Mouse (Mus musculus) heart, adult 11 months (tissue): Measurements from ENCODE around the gene Stk11.

ENCODE experiments used
- DNase-seq: peaks from one replicate; pipeline ENCODE4 v3.0.0; 2022

The Stk11 gene

GRCm38 (mm10) chr10:80159021-80159560 lies 43.5 kb downstream of the Stk11 start:
- DNase-seq = peak; percentile 98

GRCm38 (mm10) chr10:80159561-80160454 lies 44.2 kb downstream of the Stk11 start:
- peak; percentile 100 for DNase-seq

DNA sequence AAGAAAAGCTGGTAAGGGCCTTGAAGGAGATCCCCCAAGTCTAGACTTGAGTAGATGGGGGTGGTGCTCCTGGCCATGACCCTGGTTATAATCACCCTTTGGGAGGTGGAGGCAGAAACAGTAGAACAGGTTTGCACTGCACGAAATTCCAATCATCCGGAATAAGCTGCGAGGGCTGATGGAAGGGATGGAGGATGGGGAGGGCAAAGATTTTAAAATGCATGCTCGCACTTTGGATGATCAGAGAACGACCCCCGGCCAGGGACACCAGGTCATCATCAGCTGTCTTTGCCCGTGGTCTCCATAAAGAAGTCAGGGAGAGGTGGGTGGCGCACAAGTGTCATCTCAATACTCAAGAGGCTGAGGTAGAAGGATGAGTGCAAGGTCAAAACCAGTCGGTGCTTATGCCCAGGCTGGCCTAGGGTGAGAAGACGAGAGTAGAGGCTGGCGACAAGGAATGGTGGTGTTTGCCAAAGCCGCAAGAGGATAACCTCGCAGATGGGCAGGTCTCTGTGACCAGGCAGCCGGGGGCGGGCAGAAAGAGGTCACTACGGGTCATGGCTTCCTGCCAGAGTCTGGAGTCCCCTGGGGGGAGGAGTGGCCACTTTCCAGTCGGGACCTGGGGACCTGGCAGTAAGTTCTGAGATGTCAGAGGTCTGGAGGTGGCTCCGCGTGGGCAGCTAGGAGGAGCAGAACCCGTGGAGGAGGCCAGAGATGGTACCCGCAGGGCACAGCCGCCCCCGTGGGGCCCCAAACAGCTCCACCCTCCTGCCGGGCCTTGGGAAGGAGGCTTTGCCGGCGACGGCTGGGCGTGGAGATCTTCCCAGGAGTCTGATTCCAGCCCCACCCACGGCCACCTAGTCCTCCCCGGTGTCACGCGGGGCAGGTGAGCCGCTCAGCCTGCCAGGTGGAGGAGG lies 45.1 kb downstream of the Stk11 start:
- peak; percentile 99 for DNase-seq

DNA sequence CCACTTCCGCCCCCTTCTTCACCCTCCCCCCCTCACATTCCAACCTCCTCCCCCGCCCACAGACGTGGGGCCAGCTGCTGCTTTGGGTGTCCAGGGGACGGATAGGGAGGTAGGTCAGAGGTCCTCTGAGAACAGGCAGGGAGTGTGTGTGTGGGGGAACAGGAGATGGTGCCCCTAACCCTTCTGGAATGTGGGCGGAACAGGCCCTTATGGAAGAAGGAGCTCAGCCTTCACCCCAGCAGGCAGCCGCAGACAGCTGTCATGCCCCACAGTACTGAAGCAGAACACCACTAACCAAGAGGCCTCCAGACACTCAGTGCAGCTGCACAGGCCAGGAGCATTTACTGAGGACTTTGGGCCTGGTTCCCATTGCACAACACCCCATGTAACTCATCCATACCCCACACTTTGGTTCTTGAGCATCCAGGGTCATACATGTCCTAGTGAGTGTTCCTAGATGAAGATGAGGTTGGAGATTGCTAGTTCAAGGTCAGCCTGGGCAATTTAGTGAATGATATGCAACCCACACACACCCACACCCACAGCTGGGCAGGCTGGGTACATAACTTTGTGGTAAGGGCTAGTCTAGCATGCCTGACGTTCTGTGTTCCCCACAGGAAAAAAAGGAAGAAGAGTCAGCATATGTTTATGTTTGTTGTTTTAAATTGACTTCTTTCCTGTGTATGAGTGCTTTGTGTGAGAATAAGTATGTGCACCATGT lies 46.1 kb downstream of the Stk11 start:
- DNase-seq = peak; percentile 98

DNA sequence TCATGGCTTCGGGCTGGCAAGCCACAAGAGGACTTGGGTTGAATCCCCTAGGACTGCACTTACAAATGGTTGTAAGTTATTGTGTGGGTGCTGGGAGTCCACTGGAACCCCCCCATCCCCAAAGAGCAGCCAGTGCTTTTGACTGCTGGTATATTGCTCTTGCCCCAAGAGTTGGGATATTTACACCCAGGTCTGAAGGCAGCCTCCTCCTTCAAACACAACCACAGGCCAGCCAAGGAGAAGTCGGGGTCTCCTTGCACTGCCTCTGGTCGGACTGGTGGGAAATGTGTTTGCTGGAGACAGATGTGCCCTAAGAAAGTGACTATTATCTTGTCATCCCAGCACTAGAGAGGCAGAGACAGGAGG lies 46.6 kb downstream of the Stk11 start:
- DNase-seq = peak; percentile 93

DNA sequence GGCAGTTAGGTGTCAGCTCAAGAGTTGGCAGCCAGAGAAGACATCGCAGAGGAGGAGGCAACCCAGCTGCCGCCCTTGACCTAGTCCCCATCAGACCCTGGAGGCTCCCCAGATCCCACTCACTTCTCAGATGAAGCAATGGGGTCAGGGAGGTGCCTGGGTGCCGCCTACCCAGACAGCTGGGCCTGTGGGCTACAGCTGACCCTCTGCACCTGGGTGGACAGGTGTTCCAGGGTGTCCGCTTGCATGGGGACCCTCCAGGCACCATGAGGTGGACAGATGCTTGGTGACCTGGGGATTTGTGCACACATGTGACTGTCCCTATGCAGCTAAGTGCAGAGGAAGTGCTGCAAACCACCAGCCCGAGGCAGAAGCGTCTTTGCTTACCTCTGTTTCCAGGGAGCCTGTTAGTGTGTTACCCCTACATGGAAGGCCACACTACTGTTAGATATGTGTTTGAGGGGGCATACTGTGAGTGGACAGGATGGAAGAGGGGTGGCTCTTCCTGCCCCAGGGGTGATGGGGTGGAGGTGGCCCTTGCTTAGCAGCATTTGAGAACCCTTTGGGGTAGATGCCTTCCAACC lies 47.2 kb downstream of the Stk11 start:
- DNase-seq = peak; percentile 96

DNA sequence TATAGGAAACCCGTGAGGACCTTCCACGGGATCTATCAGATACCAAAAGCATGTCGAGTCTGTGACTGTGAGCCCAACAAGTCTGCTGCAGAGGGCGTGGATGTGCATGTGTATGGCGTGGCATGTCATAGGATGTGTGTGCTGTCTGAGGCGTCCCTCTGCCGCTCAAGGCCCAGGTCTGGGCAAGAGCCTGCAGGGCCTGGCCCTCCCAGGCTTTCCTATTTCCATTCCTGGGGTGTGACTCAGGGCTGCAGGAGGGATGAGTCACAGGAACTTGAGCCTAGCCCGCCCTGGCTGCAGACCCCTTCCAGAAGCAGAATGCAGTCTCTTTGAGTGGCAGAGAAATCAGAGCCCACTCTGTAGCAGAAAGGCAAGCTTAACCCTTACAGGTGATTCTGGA lies 48.1 kb downstream of the Stk11 start:
- peak; percentile 97 for DNase-seq

DNA sequence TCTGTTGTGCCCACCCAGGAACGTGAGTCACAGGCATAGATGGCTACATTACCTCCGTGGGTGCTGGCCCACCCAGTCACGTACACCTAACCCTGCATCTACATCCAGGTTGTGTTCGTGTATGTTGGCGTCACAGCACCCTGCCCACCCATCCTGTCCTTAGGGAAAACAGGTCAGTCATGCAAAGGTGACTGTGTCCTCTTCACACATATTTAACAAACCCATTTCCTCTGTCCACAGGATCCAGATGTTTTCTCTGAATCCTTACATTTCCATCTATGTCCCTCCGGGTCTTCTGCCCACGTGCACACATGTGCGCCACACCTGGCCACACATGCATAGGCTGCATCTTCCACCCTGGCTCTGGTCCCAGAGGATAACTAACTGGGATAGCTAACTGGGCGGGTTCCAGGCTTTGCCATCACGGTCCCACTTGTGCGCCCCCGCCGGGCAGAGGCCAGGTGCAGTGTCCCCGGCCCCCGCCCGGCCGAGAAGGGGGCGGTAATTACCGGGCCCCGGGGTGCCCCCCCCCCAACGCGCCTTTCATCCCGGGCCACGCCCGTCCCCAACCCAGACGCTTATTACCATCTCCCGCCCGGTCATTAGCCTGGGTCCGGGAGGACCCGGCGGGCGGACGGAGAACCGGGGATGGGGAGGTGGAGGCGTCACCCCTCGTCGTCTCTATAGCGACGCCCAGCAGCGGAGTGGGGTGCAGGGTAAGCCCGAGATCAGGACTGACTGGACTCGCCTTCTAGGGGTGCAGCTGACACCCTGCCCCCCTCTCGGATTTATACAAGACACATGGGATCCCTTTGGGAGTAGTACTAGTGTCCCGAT lies 48.8 kb downstream of the Stk11 start:
- peak; percentile 97 for DNase-seq

DNA sequence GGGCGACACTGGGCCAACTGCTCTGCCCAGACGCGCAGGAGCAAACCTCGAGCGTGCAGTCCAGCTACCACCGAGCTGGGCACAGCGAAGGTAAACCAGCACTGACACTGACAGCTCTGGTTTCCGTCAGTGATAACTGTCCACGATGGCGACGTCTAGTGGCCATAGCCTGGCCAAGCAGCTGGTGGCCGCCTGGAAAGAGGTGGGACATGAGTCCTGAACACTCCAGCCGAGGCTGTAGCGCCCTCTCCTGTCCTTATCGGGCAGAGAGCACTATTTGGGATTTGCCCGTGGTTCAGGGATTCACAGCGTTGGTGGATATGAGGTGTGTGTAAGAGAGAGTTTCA lies 49.4 kb downstream of the Stk11 start:
- peak; percentile 99 for DNase-seq

DNA sequence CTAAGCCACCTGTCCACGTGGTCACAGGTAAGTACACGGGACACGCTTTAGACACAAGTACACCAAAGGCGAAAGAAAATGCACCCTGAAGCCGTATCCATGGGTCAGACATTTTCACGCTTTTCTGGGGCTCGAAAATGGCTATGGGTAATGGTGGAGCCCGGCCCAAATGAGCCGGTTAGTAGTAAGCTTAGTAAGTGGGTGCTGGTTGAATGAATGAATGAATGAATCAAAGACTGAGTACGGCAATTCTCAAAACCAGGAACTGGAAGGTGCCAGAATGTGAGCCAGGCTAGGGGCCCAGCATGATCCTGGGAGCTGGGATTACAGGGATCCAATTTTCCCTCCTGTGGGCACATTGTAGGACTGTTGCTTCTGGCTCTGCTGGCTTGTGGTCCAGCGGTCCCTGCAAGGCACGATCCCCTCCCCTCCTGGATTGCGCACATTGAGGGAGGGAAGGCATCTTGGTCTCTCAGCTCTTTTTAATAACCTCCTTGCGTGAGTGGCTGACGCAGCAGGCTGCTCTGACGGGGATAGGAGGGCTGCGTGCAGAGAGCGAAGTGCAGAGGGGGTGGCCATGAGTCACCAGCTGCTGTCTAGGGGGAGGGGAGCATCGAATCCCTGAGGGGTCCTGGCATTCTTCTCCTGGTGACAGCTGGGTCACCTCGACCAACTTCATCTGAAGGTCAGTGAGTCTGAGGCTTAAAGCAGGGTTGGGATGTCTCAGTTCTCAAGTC lies 50.0 kb downstream of the Stk11 start, which contains the start of gene Cirbp:
TSS of gene Cirbp (plus strand) at position 594 of the 737 bp plus-strand sequence.
- DNase-seq = peak; percentile 97

DNA sequence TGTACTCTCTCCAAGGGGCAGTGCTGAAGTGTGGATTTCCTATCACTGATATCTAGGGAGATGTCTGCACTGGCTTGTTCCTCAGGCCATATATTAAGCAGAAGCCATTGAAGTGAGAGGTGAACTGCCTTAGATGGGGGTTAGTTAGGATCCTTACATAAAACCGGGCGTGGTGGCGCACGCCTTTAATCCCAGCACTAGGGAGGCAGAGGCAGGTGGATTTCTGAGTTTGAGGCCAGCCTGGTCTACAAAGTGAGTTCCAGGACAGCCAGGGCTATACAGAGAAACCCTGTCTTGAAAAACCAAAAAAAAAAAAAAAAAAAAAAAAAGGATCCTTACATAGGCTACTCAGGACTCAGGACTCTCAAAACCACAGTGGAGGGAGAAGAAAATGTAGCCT lies 50.5 kb downstream of the Stk11 start:
- peak; percentile 90 for DNase-seq

GRCm38 (mm10) chr10:80167460-80168037 lies 51.9 kb downstream of the Stk11 start:
- peak; percentile 100 for DNase-seq

DNA sequence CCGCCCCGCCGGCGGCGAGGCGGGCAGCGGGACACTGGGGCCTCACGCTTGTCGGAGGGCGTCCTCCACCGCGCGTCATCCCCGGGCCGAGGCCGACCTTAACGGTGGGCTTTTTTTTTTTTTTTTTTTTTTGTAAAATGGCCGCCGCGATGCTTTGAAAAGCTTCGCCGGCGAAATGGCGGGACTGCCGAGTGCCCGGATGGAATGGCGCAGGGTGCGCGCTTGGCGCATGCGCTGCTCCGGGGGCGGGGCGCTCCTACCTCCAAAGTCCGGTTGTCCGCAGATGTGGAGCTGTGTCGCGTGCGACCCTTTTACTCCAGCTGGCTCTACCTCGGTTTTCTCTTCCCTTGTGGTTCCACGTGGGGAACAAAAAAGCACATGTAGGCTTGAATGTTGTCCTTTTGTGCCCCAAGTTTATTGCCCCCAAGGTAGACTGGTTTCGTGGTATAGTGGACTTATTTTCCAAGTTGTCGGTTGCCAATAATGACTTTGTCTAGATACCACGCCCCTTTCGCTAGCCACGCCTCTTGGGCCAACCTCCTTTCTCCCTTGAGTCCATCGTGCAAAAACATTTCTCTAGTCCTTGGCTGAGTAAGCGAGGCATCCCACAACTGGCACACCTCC lies 52.5 kb downstream of the Stk11 start:
- peak; percentile 99 for DNase-seq

DNA sequence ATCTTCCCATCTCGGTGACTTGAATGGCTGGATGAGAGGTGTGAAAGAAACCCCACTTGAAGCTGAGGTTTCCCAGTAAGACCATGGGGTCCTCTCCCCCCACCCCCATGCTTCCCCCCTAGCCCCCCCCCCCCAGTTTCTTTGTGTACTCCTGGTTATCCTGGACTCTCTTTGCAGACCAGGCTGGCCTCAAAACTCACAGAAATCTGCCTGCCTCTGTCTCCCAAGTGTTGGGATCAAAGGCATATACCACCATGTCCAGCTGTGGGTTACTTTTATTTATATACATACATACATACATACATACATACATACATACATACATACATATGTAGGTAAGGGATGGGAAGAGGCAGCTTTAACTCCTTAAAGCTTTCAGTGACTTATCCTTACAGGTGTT lies 53.5 kb downstream of the Stk11 start:
- DNase-seq = peak; percentile 93

DNA sequence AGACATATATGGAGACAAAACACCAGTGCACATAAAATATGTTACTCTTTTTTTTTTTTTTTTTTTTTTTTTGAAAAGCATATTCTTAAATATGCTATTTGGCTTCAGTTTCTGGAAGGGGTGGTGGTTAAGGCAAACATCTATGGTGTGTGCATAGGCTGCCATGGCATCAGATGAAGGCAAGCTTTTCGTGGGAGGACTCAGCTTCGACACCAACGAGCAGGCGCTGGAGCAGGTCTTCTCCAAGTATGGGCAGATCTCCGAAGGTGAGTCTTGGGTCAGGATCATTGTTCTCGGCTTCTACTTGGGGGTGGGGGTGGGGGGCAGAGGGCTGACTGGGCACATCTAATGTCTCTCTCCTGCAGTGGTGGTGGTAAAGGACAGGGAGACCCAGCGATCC lies 54.0 kb downstream of the Stk11 start:
- no peak for DNase-seq

DNA sequence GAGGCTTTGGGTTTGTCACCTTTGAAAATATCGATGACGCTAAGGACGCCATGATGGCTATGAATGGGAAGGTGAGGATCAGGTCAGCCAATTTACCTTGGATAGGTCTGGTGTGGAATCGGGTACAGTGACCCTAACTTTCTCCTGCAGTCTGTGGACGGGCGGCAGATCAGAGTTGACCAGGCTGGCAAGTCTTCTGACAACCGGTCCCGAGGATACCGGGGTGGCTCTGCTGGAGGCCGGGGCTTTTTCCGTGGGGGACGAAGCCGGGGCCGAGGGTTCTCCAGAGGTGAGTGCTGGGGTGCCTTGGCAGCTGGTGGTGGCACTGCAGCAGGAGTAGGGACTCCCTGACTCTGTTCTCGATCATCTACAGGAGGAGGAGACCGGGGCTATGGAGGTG lies 54.4 kb downstream of the Stk11 start:
- DNase-seq = peak; percentile 96

GRCm38 (mm10) chr10:80170601-80171021 lies 55.0 kb downstream of the Stk11 start:
- peak; percentile 95 for DNase-seq

DNA sequence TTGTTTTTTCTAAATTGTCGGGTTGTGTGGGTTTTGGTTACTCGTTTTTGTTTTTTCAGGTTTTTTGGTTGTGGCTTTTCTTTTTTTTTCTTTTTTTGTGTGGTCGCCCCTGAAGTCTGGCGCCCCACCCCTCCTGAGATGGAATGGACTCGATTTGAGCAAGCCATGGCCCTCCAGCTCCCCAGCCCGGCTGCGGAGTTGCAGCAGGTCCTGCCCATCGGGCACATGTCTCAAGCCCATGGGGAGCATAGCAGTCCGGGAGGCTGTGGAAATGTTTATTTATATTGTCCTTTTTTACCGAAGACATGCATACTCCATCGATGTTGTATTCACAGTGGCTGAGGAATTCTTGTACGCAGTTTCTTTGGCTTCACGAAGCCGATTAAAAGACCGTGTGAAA lies 55.6 kb downstream of the Stk11 start:
- peak; percentile 90 for DNase-seq

GRCm38 (mm10) chr10:80171760-80172526 lies 56.3 kb downstream of the Stk11 start:
- DNase-seq = peak; percentile 97
